Mouse (Mus musculus) cerebellum, postnatal 25 days (tissue): Measurements from ENCODE around the gene Rad51b.
A peak's percentile ranks its signal among the peaks of the same experiment; 100 is the strongest.

Source experiments
- DNase-seq, 2 experiments: peaks; one replicate each; pipeline ENCODE4 v3.0.0; 2021; ENCODE audit warnings: mixed read lengths in 2 of 2

The Rad51b gene

DNA sequence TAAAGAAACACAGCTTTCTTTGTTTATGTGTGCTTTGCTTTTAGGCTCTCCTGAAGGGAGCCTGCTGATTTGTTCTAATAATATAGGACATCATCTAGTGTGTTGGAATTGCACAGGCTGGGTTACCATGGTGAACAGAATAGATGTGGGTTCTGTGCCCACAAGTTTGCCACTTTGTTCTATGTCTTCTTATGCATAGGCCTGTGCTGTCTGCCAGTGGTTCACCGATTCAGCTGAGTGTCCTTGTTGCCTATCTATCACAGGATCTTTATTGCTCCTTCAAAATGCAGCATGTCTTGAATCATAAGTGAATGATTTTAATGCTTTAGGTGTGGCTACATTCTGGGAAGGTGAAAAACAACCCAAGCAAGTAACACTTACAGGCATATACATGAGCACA is 201.2 kb downstream of the Rad51b start:
- DNase-seq: no peak

DNA sequence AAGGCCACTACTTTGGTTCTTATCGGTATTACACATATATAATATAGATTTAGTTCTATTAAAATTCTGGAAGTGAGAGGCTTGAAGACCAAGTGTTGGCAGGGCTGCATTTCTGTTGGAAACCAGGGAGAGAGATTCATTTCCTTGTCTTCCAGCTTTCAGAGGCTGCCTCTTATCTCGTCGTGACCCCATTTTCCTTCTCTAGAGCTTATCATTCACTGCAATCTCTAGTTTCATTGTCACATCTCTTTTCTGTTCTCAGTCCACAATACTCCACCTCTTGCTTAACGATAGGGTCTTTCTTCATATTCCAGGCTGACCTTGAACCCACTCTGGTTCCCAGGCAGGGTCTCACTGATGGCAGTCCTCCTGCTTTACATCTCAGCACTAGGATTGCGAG is 202.7 kb downstream of the Rad51b start:
- no peak for DNase-seq

DNA sequence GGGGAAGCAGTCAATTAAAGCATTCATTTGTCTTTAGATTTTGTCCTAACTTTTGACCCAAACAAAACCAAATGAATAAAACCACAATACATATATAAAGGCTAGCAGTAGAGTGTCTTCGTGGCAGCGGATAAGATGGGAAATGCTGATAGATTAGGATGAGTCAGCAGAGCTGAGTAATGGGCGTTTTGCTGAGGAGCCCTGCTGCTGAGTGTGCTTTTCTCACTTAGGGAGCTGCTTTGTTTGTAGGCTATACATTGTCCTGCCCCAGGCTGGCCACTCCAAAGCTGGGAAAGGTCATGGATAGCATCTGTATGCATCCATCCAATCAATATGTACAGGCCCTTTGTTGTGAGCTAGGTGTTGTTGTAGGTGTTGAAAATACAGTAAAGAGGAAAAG is 204.8 kb downstream of the Rad51b start:
- DNase-seq: no peak

DNA sequence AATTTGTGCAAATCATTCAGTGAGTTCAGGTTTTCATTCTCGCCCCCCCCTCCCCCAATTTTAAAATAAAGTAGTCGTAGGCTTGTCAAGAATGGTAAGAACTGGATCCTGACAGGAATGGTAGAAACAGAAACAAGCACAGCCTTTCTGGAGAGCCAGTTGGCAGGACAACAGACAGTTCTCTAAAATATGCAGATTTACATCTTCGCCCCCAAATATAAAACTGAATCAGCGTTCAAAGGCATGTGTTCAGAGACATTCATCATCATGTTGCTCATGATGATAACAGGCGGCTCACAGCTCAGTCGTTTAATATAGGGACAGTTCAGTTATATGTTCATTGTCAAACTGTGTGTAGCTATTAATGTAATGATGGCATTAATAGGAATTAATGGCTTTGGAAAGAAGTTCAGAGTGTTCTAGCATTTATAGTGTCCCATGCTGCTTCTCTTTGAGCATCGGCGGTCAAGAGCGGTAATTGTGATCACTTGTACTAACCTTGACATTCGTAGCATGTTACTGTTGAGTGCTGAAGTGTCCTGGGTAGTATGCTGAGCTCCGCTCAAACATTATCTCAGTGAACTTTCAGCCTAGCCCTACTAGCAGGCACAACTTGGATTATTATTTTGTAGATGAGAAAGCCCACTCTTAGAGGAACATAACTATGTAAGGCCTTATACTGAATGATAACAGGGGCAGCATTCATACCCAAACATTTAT is 205.9 kb downstream of the Rad51b start:
- DNase-seq: no peak

DNA sequence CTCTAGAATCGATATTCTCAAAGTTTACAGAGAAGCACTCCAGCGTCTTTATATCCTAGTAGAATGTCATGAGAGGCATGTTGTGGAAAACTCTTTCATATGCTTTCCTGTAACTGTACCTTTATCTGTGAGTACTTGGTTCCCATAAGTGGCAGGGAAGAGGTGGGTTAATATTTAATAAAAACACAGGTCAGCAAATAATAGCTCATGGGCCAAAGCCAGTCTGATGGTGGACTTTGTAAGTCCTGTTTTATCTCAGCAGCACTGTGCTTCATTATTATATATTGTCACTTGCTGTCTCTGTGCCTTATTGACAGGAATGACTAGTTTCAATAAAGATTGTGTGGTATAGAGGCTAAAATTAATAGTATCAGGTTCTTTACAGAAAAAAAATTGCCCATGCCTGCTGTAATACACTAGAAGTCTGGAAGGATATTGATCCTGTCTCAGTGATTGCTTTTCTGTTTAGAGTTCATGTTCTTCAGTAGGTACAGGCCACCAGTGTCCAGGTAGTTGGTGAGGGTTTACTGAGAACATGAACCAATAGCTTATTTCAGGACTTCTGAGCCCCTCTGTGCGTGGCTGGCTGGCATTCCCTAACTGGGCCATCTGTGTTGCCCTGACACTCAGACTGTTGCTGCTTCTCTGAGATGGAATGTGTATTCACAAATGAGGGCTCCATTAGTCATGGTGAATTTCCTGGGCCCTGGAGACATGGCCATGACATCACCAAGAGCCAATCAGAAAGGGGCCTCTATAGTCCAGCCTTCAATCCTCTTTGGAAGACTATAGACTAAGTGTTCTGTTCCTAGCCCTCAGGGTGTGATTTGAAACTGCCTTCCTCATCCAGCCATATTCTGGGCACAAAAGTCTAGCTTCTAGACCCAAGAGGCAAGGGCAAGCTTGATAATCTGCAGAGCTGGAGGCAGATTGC is 206.8 kb downstream of the Rad51b start:
- no peak for DNase-seq

DNA sequence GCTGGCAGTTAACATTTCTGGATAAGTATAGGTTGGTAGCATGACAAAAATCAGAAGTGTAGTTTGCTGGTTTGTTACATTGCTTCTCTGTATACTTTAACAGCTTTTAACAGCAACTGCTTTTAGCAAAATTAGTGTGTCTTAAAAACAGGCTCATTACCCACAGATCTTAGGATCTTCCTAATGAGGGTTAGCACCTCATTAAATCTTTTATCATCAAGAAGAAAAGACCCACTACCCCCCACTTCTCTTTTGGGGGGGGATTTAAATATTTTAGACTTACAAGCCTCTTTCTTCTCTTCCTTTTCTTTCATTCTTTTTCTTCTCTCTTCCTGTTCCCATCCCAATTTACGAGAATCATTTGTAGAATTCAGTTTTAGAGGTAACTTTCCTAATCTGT is 207.6 kb downstream of the Rad51b start:
- no peak for DNase-seq

DNA sequence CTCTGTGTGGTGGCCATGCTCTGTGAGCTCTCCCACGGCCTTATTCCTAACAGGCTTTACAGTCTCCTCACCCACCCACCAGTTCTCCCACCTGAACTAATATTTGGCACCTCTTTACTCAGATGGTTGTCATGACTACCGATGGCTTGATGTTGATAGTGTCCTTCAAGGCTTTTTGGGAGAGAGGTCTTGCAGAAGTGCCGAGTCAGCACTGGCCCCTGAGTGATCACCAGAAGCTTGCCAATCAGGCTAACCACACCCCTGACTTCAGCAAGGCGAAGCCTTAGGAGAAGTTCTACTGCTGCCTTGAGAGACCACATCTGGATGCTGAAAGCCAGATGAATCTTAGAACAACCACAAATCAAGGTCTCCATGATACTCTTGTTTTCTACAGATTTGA is 209.3 kb downstream of the Rad51b start:
- DNase-seq: no peak

DNA sequence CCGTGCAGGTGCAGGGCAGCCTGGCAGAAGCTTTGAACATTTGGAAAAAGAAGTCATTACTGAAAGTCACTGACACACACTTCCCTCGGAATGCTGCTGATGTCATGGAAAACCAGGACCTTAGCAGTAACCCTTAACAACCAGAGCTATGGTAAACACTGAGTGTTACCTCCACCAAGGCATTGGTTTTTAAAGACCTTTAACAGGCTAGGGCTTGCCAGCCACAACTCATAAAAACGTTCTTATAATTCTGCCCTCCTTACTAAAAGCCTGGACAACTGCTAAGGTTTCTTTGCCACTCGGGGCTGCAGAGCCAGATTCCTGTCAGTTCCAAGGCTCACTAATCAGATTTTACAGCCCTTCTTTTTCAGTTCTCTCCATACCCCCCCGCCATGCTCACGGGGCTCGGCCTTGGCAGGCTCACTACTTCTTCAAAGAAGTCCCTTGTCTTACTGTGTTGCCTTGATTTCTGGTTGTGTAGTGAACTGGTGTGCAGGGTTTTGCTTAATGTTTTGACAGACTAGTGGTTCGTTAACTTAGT is 210.1 kb downstream of the Rad51b start:
- peak in 1 of 2 experiments; percentile 21 for DNase-seq

DNA sequence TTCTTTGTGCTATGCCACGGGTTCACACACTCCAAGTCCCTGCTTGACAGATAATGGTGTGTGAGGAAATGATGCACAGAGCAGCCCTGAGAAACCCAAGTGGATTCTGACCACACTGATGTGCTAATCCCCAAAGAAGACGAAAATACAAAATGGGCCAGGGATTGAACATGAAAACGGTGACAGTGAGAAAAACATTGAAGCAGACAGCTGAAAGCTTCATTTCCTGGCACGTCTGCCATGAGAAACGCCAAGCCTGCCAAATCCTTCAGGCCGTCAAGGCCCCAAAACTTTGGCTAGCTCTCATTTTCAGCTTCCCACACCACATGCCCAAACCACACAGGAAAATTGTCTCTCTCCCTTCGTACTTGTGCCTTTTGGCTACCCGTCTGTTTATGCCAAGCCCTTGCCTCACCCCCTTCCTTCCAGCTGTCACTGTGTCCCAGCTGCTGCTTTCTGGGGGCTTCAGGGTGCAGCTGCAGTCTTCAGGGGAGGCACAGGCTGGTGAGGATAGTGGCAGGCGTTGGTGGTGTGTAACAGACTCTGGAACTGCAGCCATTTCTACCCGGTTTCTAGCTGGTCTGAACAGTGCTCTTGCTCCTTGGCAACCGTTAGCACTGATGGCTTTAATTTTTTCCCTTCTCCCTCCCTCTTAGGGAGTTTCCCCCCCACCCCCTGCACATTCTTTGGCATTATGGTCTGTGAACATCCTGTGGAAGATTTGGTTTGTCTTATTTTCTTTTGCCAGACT is 214.5 kb downstream of the Rad51b start:
- peak; percentile 11 to 32 for DNase-seq

DNA sequence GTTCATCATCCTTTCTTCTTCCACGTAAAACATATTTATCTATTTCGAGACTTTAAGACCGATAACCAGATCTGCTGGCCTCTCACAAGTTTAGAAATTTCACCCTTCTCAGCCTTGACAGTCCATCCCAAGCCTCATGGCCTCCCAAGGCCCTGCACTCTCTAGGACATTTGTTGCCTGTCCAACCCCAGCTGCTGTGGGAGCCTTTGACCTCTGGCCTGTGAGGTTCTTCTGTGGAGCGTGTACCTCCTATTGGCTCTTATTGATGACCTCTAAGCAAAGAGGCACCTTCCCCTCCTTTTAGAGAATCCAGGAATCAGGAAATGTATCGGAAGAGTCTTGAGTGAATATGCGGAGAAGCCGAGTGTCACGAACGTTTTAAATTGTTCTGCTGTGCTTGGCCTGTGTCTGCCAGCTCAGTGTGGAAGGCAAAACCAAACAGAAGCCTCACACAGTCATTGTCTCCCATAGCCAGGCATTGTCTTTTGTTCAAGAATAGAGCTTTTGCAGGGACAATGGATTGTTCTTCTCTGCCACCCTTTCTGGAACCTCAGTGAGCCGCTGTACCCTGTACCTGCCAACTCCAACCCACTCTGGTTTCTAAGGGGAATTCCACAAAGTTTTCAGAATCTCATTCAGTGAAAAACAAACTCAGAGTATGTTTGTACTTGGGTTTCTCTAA is 215.3 kb downstream of the Rad51b start:
- no peak for DNase-seq

DNA sequence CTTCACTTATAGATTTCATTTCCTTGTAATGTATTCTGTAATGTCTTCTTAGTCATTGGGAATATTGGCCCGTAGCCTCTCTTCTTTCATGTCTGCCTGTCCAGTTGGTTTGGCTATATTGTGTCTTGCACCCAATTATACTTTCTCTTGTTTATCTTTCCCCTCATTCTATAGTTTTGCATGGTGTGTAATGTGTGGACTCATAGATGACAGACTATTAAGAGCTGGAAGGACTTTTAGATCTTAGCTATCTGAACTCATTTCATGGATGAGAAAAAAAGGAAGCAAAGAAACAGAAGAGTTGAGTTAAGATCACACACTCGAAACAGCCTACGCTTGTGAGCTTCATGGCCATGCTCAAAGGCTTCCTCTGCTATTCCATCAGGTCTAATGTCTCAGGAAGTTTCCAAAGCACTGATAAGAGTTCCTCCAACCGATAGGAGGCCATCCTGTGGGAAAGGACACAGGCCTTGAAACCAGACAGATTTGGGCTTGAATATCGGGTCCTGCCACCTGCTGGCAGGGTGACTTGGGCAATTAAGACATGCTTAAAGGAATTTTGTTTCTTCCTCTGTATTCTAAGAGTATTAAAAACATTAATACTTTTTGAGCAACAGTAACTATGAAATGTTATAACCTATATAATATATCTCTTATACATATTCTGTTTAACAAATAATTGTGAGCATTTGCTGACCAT is 216.1 kb downstream of the Rad51b start:
- DNase-seq: no peak

DNA sequence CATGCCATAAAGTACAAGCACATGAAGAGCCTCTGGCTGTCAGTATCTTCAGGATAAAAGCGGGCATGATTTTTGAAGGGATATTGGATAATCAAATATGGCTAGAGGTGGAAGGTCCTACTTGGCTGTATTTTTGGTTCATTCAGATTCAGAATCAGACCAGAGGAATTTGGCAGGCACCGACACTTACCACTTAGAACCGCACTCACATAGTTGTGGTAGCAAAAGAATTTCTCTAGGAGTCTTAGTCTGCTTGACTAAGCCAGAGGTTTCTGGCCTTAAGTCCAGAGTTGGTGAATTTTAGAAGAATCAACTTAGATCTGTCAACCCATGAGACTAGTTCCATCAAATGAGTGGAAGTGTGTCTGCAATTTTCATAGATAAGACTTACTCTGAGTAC is 217.6 kb downstream of the Rad51b start:
- DNase-seq: no peak

DNA sequence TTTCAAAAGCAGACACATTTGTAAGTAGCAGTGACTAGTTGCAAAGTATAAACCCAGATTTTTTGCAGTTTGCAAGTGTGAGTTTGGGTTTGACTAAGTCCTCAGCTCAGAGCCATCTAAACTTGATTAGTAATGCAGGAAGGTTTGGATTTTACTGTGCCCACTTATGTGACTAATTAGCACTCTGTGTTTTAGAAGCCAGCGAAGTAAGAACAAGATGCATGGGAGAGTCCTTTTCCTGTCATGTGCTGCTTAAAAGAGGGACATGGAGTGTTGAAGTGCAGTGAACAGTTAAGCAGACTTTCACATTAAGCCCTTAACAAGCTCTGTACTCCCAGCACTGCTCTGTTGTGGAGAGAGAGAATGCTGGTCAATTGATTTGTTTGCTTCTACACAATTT is 225.3 kb downstream of the Rad51b start:
- DNase-seq: no peak

DNA sequence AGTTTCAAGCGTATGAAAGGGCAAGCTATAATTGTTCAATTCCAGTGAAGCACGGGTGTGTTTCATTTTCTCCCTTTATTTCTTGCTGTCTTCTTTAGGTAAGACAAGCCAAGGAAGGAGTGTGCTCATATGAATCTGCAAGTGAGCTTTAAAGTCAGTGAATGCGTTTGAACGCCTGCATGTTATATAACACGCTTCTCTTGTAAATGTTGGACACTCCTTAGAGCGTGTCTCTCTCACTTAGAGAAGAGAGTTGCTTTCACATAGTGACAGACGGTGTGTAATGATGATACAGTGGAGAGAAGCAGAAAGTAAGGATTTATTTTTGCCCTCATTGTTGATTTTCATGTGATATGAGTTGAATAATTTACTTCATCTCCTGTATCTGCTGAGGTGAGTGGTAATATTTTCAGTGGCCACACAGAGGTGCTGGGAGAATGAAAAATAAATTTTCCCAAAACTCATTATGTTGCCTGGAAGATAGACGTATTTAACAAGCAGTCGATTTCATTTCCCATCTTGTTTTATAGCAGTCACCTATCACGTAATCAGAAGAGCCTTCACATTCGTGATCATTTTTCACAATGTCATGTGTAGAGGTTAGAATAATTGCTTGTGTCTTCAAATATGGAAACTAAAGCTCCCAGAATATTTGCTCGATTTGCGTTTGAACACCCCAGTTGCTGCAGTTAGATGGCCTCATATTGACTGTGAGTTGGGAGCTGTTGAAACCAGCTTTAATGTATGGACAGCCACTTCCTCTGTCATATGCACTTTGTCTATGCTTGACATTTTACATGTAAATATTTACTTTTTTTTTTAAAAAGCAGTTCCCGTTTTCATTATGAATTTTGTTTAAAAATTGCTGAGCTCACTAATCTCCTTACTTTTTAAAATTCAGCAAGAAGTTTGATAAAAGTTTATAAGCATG is 228.1 kb downstream of the Rad51b start:
- DNase-seq: no peak

DNA sequence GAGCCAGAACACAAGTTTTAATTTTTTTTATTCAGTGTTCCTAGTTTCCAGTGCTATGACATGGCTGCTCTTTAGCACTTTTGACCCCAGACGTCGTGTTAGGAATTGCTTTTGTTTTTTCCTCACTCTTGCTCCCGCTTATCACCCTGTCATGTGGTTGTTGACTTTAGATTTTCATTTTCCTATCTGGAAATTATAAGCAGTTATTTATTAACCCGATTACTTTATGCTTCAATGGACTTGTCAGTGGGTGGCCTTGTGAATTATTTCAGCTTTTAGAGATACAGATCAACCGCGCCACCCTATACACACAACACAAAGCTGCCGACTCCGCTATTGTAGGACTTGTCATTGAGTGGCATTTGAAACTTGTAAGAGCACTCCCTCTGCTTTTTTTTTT is 228.8 kb downstream of the Rad51b start:
- no peak for DNase-seq

DNA sequence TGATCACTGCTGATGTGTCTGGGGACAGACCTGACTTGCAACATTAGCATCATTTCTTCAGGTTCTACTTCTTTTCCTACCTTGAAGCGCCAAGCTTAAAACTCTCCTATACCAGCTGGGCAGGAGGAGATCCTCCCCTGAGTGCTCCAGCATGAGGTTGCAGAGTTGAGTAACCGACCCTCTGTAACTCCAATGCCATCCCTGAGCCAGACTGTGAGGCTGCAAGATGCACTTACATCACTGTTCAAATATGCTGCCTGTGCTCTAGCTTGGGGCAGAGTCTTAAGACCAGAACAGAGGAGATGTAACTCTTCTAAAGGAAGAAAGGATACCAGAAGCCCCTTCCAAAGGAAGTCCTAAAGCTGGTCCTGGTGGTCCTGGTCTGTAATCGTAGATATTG is 230.1 kb downstream of the Rad51b start:
- no peak for DNase-seq

DNA sequence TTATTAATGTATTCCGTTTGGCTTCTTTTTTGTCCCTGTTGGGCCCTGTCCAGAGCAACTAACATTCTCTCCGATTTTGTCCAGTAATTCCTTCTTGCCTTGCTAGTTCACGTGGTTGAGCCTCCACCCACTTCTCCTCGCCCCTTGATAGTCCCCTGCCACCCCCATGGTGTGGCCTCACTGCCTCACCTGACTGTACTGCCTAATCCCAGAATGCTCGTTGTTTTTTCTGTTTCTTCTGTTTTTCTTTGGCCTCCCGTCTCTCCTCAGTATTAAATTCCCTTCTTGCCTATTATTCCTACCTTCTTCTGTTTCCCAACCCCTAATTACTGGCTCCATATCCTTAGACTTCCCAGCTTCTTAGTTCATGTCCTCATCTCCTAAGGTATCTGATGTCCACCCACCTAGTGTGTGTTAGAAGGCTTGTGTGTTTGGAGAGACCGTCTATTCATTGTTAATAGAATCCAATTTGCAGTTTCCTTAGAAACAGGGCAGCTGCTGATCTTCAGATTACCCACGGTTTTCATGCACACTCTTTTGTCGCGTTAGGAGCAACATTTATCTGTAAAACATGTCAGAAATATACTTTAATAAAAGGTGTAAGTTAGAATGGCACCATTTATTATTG is 233.3 kb downstream of the Rad51b start:
- DNase-seq: no peak

DNA sequence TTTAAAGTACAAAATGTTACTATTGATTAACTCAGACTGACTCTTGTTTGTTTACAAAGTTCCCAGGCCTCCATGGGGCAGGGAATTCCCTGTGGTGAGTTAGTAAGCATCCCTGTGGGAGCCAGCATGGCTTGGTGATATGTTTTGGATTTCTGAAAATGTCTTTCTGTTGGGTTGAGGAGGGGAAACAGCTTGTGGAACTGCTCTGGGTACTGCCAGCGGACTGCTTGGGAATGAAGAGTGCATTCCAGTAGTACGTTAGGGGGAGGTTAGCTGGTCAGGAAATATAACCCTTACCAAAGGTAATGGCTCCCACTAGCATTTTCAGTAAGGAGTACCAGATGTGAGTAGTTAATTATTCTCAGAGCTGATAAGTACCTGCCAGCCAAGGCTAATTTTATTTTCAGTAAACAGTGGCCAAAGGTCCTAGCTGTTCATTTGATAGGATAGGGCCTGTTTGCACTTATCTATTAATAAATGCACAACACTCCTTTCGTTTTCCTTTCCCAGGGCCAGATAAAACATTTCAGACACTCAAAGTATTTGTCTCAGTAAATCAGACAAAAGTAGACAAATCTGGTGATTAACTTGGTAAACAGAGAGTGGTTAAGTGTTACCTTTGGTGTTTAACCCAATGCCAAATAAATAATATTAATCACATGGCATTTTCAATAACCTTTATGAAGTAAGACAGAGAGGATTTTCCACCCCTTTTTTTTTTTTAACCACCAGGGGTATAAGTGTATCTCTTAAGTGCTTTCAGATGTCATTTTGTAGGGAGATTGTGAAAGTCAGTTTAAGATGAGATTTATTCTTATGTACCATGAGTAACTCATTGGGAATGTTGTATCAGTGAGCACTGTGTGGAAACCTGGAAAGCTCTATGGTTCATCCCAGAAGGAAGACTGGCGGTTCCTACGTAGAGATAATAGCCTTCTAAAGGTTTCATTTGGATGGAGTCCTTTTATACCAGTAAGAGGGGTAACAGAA is 235.0 kb downstream of the Rad51b start:
- no peak for DNase-seq

DNA sequence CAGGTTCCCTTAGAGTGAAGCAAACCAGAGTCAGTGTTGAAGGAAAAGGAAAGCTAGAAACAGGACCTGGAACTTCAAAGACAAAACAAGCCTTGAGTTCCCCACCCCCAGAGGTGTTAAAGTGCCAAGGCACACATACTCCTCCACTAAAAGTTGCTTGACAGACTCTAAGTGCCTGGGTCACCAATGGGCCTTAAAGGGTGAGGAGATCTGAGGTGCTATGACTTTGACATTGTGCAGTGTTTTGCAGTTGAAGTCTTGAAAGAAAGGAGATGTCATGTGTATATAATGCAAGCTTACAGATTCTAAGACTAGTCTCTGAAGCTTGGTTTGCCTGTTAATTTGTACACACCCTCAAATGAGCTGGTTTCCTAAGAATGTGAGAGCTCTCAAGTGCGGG is 237.7 kb downstream of the Rad51b start:
- DNase-seq: no peak
